Mouse (Mus musculus): ENCODE measurements around the gene Adgrg1.

GRCm38 (mm10) chr8:95049636-95050035 is 75.1 kb downstream of the Adgrg1 start:
- TF ChIP-seq CTCF (IDR thresholded peaks at IDR 0.05; ENCODE audit: low read depth) (no peak), EP300 (IDR thresholded peaks at IDR 0.05; ENCODE audit: low read depth) (no peak)

All from liver, embryonic 14.5 days (tissue).